Mouse (Mus musculus) ES-E14 (cell line): ENCODE data around the gene Ikzf3.

Experiments
- CHD2 ChIP-seq: IDR thresholded peaks from 2 replicates; pipeline ENCODE4 v1.6.1; 2014; ENCODE audit warnings: mild to moderate bottlenecking, low read depth, low read length, inconsistent platforms
- ZC3H11A ChIP-seq: IDR thresholded peaks from 2 replicates; pipeline ENCODE4 v1.6.1; 2012; ENCODE audit warnings: low read depth, mild to moderate bottlenecking, inconsistent platforms, low read length, borderline replicate concordance

GRCm38 (mm10) chr11:98469761-98470714, 75.8 kb downstream of the Ikzf3 start:
- no peak for TF ChIP-seq ZC3H11A
- TF ChIP-seq CHD2 = no peak
